34 mouse cellular contexts compared by ENCODE assay signal in genomic region chr13:97308431-97308830, GRCm38 (mm10).
"Had no signal": no experiment of that assay in that cellular context is flagged by ENCODE, and none has a peak within 500 bp of the region (broad histone marks: within the 10 kb centered on the region; RNA-seq: fewer than 3 reads in every experiment).

No protein-coding gene starts in this region.

- H3K27ac ChIP-seq: heart, embryonic 13.5 days; heart, embryonic 15.5 days; hindbrain, embryonic 10.5 days; hindbrain, embryonic 12.5 days; hindbrain, embryonic 13.5 days; hindbrain, embryonic 14.5 days; hindbrain, embryonic 15.5 days; hindbrain, postnatal 0 days; intestine, embryonic 15.5 days; kidney, postnatal 0 days; layer of hippocampus, adult 2 months; left cerebral cortex, adult 2 months had no signal

- DNase-seq: heart, postnatal 10 days; heart, postnatal 14 days; heart, postnatal 36 days; heart, postnatal 4 days; kidney, adult 11 months; kidney, adult 18-20 months; kidney, adult 8-10 months; kidney, adult 9 months; kidney, postnatal 10 days; kidney, postnatal 14 days; kidney, postnatal 25 days; kidney, postnatal 36 days; kidney, postnatal 4 days; layer of hippocampus, adult 9-11 months; layer of hippocampus, postnatal 36 days had no signal

- H3K36me3 ChIP-seq: heart, embryonic 12.5 days; heart, embryonic 13.5 days; heart, embryonic 15.5 days; hindbrain, embryonic 10.5 days; hindbrain, embryonic 12.5 days; hindbrain, embryonic 13.5 days; hindbrain, embryonic 15.5 days; intestine, embryonic 15.5 days; kidney, embryonic 15.5 days had no signal

- H3K4me3 ChIP-seq: heart, embryonic 12.5 days; heart, embryonic 13.5 days; heart, embryonic 15.5 days; hindbrain, embryonic 10.5 days; hindbrain, embryonic 12.5 days; hindbrain, embryonic 13.5 days; hindbrain, embryonic 15.5 days; intestine, embryonic 15.5 days; kidney, embryonic 15.5 days; layer of hippocampus, adult 2 months; left cerebral cortex, adult 2 months had no signal

- H3K4me2 ChIP-seq: heart, embryonic 11.5 days; heart, embryonic 12.5 days; heart, embryonic 13.5 days; heart, embryonic 15.5 days; hindbrain, embryonic 12.5 days; hindbrain, embryonic 13.5 days; hindbrain, embryonic 14.5 days; hindbrain, embryonic 15.5 days; intestine, embryonic 15.5 days; kidney, embryonic 15.5 days had no signal

- ATAC-seq: hindbrain, embryonic 16.5 days; hindbrain, postnatal 0 days; inflammation-experienced regulatory T-cells, adult 6 months; intestine, embryonic 15.5 days; intestine, embryonic 16.5 days; intestine, postnatal 0 days had no signal

- H3K27me3 ChIP-seq: heart, embryonic 12.5 days; heart, embryonic 13.5 days; heart, embryonic 15.5 days; hindbrain, embryonic 12.5 days; hindbrain, embryonic 13.5 days; hindbrain, embryonic 15.5 days; intestine, embryonic 15.5 days; kidney, embryonic 15.5 days had no signal

- H3K9me3 ChIP-seq: heart, embryonic 12.5 days; heart, embryonic 13.5 days; heart, embryonic 15.5 days; hindbrain, embryonic 10.5 days; hindbrain, embryonic 12.5 days; hindbrain, embryonic 13.5 days; hindbrain, embryonic 15.5 days; intestine, embryonic 15.5 days; kidney, embryonic 15.5 days had no signal

- H3K9ac ChIP-seq: heart, embryonic 12.5 days; heart, embryonic 13.5 days; heart, embryonic 15.5 days; hindbrain, embryonic 12.5 days; hindbrain, embryonic 13.5 days; hindbrain, embryonic 14.5 days; hindbrain, embryonic 15.5 days; intestine, embryonic 15.5 days; kidney, embryonic 15.5 days had no signal
